Mouse (Mus musculus) right cerebral cortex, postnatal 25 days (tissue): Measurements from ENCODE around the gene Ubqlnl.

ENCODE experiments used
- DNase-seq: peaks from one replicate; pipeline ENCODE4 v3.0.0; 2022

Gene Ubqlnl

GRCm38 (mm10) chr7:104150456-104150855 is at the start of gene Ubqlnl:
Gene Ubqlnl, minus strand, starts transcription at chr7:104150556.
- no peak for DNase-seq

GRCm38 (mm10) chr7:104199822-104200221 is 49.5 kb upstream of the Ubqlnl start:
- peak; percentile 22 for DNase-seq

- DNase-seq, result no peak
Observed at GRCm38 (mm10) chr7:104195885-104196284, 45.5 kb upstream of the Ubqlnl start, which contains the start of gene Olfr649. Gene Olfr649, minus strand, starts transcription at chr7:104195985.

- no peak for DNase-seq
Observed at GRCm38 (mm10) chr7:104191275-104191674, 40.9 kb upstream of the Ubqlnl start.

GRCm38 (mm10) chr7:104183292-104183691 is 32.9 kb upstream of the Ubqlnl start, which contains the start of gene Olfr648:
Gene Olfr648, minus strand, starts transcription at chr7:104183392.
- no peak for DNase-seq

- DNase-seq, result no peak
Observed at GRCm38 (mm10) chr7:104179074-104179473, 28.7 kb upstream of the Ubqlnl start.

GRCm38 (mm10) chr7:104178422-104179054 is 28.2 kb upstream of the Ubqlnl start:
- DNase-seq, result no peak

GRCm38 (mm10) chr7:104175085-104175484 is 24.7 kb upstream of the Ubqlnl start:
- DNase-seq, result no peak

- DNase-seq, result no peak
Observed at GRCm38 (mm10) chr7:104169634-104170204, 19.4 kb upstream of the Ubqlnl start.

- DNase-seq, result no peak
Observed at GRCm38 (mm10) chr7:104167105-104167504, 16.7 kb upstream of the Ubqlnl start.

GRCm38 (mm10) chr7:104143179-104143578 is 7.2 kb downstream of the Ubqlnl start, which contains the start of gene Ubqln3:
Gene Ubqln3, minus strand, starts transcription at chr7:104143279.
- no peak for DNase-seq

- DNase-seq, result no peak
Observed at GRCm38 (mm10) chr7:104137305-104137704, 13.1 kb downstream of the Ubqlnl start, which contains the start of gene Olfr643. Gene Olfr643, minus strand, starts transcription at chr7:104137405.

GRCm38 (mm10) chr7:104129726-104130125 is 20.6 kb downstream of the Ubqlnl start, which contains the start of gene Ubqln5:
Gene Ubqln5, minus strand, starts transcription at chr7:104129826.
- DNase-seq, result no peak

GRCm38 (mm10) chr7:104104757-104104972 is 45.7 kb downstream of the Ubqlnl start, which contains the start of gene Olfr646:
Gene Olfr646, plus strand, starts transcription at chr7:104104873.
- no peak for DNase-seq

- DNase-seq, result no peak
Observed at GRCm38 (mm10) chr7:104103913-104104756, 46.2 kb downstream of the Ubqlnl start.
